Mouse (Mus musculus) C2C12 (cell line): ENCODE data around the gene Gnao1.

ENCODE experiments used
- CEBPB ChIP-seq: IDR thresholded peaks from one replicate; pipeline ENCODE4 v1.6.1; 2011; ENCODE audit warnings: low read depth, mild to moderate bottlenecking, control low read depth, moderate library complexity
- CTCF ChIP-seq: IDR thresholded peaks from one replicate; pipeline ENCODE4 v1.5.1; 2011; ENCODE audit not compliant: control insufficient read depth, insufficient read depth, insufficient read length
- MYOG ChIP-seq: IDR thresholded peaks from one replicate; pipeline ENCODE4 v1.6.1; 2011; ENCODE audit not compliant: control insufficient read depth, insufficient read length; ENCODE audit errors: extremely low read depth

GRCm38 (mm10) chr8:93981679-93982215 is 172.0 kb downstream of the Gnao1 start:
- no peak for TF ChIP-seq CTCF
- no peak for TF ChIP-seq MYOG
- no peak for TF ChIP-seq CEBPB
